Mouse (Mus musculus) layer of hippocampus, postnatal 36 days (tissue): ENCODE results near the gene Vps26c. TPM values are rescaled to one million over a fixed set of nuclear protein-coding genes. Genes with fewer than 3 reads are reported as not detected.
A peak's percentile ranks its signal among the peaks of the same experiment; 100 is the strongest.
"Not testable (repeated sequence)": the region's sequence is repeated elsewhere in the genome, so short reads cannot be mapped to it uniquely, and the experiment has no call there.

ENCODE experiments used
- DNase-seq, 2 experiments: peaks; one replicate each; pipeline ENCODE4 v3.0.0; 2022
- total RNA-seq, 2 experiments: library from RNA; stranded (reverse); gene quantifications; 2 replicates each; pipeline ENCODE4 v1.2.3; 2021

The Vps26c gene
- total RNA-seq, 2 experiments from 2014 or later = 34.8 to 35.3 TPM

GRCm38 (mm10) chr16:94545781-94546562 lies 19.3 kb upstream of the Vps26c start:
- no peak for DNase-seq

DNA sequence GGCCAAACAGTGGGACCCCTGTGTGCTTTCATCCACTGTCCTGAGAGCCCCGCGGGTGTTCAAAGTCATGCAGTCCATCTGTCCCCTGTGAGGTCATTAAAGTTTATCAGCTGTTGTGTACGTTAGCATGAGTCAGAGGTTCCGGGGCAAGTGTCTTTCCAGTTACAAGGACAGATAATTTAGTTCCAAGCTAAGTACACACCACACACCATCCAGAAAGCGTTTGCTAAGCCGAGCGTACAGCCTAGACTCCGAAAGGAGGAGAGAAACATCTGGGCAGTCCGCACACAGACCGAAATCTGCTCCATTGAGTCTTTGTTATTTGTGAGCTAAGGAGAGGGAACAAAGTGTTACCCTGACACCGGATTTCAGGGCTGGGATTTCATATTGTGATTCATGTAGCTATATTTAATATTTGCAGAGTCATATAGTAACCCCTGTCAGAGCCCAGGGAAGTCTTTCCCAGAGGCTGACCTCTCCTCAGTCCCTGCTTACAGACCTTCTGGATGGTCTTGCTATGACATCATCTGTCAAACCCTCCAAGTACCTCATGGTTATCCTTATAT lies 18.0 kb upstream of the Vps26c start:
- no peak for DNase-seq

DNA sequence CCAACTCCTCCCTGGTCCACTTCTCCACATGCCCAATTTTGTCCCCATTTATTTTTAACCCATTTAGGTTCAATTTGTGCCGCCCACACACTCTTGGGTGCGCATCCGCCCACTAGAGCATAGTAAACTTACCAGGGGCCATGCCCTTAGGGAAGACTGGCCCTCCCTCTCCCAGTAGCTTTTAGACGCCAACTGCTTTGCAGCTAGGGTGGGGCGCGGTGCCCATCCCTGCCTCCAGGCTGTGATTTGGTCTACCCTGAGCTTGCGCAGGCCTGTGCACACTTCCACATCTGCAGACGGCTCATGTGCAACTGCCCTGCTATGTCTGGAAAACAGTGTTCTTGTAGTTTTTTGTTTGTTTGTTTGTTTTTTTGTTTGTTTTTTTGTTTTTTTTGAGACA lies 16.3 kb upstream of the Vps26c start:
- no peak for DNase-seq

DNA sequence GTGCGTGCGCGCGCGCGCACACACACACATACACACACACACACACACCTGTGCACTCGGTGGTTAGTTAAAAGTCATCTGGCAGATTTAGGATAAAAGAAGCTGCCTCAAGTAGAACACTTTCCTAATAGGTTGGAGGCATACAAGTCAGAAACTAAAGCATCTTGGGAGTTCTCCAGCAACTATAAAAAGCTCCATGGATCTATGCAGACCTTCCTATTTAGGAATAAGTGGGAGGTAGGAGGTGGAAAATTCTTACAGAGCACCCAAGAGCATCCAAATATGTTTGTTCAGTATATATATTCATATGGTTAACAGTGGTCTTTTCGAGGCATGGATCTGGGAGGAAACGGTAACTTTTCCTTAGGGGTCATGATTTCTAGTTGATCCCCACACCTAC lies 13.5 kb upstream of the Vps26c start:
- no peak for DNase-seq

- no peak for DNase-seq
These were observed 10.5 kb upstream of the Vps26c start for GRCm38 (mm10) chr16:94537159-94537527.

- DNase-seq = no peak
These were observed 10.0 kb upstream of the Vps26c start for GRCm38 (mm10) chr16:94536417-94537158.

- no peak for DNase-seq
These were observed 9.1 kb upstream of the Vps26c start for GRCm38 (mm10) chr16:94535716-94536115.

DNA sequence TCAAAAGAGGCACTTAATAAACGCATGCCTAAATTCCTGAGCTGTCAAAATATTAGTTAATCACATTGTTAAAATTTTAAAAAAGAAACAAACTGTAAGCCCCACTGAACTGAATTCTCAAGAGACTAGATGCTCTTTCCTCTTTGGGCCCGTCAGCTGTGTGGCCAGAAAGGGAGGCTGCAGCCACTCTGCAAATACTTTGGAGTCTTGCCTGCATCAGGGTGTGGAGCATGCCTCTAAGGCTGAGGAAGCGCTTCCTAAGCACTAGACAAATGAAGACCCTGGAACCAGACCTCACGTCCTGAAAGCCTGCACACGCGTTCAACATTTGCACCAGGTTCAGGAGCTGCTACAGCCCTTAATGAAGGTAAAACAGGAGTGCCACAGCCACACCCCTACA lies 7.0 kb upstream of the Vps26c start:
- DNase-seq = no peak

- no peak for DNase-seq
These were observed 4.6 kb upstream of the Vps26c start for GRCm38 (mm10) chr16:94531268-94531667.

GRCm38 (mm10) chr16:94527546-94527945 lies 916 bp upstream of the Vps26c start:
- DNase-seq = no peak

- no peak for DNase-seq
These were observed 513 bp upstream of the Vps26c start for GRCm38 (mm10) chr16:94527152-94527534.

GRCm38 (mm10) chr16:94525955-94526343 lies 681 bp downstream of the Vps26c start:
- no peak for DNase-seq

DNA sequence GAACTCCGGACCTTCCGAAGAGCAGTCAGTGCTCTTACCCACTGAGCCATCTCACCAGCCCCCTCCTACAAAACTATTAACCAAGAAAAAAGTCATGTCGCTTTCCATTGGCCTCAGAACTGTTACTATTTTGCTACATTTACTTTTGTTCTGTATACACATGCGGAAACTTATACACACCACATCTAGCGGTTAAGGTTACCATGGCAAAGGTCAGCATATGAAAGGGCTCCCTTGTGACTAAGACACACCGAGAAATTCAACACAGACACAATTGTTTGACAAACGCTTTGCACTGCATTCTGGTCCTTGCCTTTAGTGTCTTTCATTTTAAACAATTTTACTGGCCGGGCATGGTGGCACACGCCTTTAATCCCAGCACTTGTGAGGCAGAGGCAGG lies 1.9 kb downstream of the Vps26c start:
- no peak for DNase-seq

DNA sequence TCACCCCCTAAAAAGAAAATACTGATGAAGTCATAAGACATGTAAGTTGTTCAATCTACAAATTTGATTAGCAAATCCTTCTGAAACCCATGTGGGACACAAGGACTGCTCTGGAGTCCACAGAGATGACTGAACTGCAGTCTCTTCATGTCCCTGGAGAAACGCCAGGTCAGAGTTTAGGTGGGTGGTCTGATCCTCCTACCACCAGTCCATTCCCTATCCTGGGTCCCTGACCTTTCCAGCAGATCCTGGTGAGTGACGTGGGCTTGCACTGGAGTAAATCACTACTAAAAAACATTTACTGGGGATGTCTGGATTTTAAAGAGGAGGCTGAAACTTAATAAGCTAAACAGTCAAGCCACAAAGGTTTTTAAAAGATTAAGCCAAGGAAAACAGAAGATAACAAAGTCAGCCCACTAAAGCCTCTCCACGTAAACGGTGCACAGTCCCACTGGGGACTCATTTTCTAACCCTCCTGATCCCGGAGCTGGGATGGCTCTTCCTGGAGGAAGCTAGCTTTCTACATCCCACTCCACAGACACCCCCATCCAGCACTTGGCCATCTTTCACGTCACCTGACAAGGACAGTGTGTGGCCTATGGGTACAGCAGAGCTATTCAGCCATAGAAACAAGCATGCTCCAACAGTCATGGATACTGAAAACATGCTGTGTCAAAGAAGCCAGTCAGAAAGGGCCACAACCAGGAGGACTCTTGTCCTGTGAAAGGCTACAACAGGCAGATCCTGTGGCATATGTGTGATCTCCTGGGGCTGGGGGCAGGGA lies 2.8 kb downstream of the Vps26c start:
- no peak for DNase-seq

- DNase-seq = no peak
These were observed 7.6 kb downstream of the Vps26c start for GRCm38 (mm10) chr16:94519028-94519427.

DNA sequence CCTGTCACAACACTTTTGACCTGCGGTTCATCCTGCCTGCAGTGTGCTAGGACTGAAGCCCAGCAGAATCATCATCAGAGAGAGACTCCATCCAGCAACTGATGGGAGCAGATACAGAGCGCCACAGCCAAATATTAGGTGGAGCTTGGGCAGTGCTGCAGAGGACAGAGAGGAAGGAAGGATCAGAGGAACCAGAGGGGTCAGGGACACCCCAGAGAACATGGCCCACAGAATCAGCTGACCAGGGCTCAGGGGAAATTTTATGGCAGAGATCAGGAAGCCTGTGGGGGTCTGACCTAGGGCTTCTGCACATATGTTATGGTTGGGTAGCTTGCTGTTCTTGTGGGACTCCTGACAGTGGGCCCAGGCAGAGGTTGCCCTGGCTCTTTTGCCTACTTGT lies 9.0 kb downstream of the Vps26c start:
- DNase-seq = no peak

DNA sequence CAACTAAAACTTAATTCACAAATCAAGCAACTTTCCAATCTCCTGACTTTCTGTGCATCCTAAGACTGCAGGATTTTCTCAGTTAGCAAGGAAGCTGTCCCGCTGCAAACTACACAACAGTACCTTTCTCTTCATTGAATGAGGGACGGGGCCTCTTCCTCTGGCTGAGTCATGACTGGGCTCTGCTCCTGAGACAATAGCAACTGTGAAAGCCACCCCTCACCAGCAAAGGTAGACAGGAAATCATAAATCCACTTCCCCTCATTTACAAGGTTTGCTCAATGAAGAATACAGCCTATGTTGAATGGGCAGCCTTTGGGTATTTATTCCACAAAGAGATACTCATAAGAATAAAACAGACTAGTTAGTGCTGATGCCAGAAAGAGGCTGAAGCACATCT lies 16.6 kb downstream of the Vps26c start:
- no peak for DNase-seq

DNA sequence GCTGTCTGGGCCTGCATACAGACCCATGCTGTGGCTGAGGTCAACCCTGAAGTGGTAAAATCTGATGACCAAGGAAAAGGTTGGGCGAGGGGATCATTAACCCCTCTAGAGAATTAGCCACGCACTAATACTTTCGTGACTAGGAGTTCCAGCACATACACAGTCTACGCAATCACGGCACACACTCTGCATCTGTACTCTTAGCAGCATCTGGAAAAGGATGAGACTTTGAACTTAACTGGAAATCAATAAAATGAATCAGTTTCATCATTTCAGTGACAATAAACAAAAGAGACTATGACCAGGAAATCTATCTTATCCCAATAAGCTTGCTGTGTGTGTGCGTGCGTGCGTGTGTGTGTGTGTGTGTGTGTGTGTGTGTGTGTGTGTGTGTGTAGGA lies 17.9 kb downstream of the Vps26c start:
- no peak for DNase-seq

GRCm38 (mm10) chr16:94507071-94507470 lies 19.6 kb downstream of the Vps26c start:
- no peak for DNase-seq

DNA sequence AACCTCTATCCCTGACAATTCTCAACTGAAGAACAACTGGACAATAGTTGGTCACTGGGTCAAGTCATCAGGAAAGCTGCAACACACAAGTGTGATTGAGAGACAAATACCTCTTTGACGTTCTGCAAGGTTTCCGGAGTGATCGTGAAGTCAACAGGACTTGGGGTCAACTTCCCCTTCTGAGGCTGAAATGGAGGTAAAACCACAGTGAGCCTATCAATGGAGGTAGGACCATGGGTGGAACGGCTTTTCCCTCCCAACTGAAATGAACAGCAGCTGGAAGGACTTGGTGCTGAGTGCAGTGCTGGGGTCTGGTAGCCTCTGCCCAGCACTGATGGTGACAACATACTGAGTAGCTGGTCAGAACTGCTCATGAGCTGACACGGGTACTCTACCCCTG lies 22.4 kb downstream of the Vps26c start:
- no peak for DNase-seq

- DNase-seq = peak; percentile 51 to 54
These were observed 28.7 kb downstream of the Vps26c start for GRCm38 (mm10) chr16:94497911-94498310.

DNA sequence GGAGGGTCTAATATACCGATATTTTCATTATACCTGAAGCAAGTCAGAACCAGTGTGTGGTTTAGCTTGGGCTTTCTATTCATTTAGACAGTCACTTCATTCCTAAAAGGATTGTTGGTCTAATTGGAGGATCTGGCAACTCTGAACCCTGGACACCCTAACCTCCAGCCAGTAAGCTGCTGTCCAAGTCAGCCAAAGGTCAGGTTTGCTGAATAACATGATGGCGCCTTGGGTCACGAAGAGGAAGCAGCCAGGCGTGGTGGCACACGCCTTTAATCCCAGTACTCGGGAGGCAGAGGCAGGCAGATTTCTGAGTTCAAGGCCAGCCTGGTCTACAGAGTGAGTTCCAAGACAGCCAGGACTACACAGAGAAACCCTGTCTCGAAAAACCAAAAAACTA lies 29.5 kb downstream of the Vps26c start:
- DNase-seq = not testable (repeated sequence)

DNA sequence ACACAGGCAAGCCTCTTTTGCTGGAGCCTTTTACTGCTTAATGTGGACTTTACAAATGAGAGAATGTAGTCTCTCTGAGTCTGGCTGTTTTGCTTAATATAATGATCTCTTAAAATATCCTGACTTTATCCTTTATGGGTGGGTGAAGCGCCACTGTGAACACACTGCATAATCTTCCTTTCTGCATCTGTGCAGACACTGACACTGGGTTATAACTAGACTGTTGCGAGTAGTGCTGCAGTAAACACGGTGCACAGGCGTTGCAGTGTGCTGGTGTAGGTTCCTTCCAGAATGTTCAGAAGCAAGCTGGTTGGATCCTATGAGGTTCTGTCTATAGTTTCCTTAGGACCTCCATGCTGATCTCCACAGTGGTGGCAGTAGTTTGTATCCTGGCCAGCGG lies 37.3 kb downstream of the Vps26c start:
- no peak for DNase-seq
